Mouse (Mus musculus): ENCODE results near the gene Aldh3b1. TPM values are rescaled to one million over a fixed set of nuclear protein-coding genes. Genes with fewer than 3 reads are reported as not detected.
A peak's percentile ranks its signal among the peaks of the same experiment; 100 is the strongest.

Aldh3b1 gene
- polyA plus RNA-seq, 2 experiments from 2014 or later: 0.85 TPM; not detected in 1

- ATAC-seq: no peak
Observed at GRCm38 (mm10) chr19:3910206-3910605, 19.4 kb downstream of the Aldh3b1 start.

GRCm38 (mm10) chr19:3907876-3908660 is 21.5 kb downstream of the Aldh3b1 start:
- no peak for ATAC-seq

GRCm38 (mm10) chr19:3906795-3907786 is 22.5 kb downstream of the Aldh3b1 start, which contains the start of gene Tcirg1:
TSS of gene Tcirg1 (minus strand) at chr19:3907133.
- peak; percentile 70 for ATAC-seq

GRCm38 (mm10) chr19:3906326-3906725 is 23.3 kb downstream of the Aldh3b1 start:
- peak; percentile 48 for ATAC-seq

GRCm38 (mm10) chr19:3905261-3905969 is 24.2 kb downstream of the Aldh3b1 start:
- ATAC-seq: peak; percentile 17

- no peak for ATAC-seq
Observed at GRCm38 (mm10) chr19:3904363-3904675, 25.3 kb downstream of the Aldh3b1 start.

GRCm38 (mm10) chr19:3903648-3904362 is 25.8 kb downstream of the Aldh3b1 start:
- ATAC-seq: no peak

GRCm38 (mm10) chr19:3902966-3903365 is 26.6 kb downstream of the Aldh3b1 start:
- no peak for ATAC-seq

- ATAC-seq: no peak
Observed at GRCm38 (mm10) chr19:3899618-3900017, 30.0 kb downstream of the Aldh3b1 start.

- no peak for ATAC-seq
Observed at GRCm38 (mm10) chr19:3898952-3899351, 30.7 kb downstream of the Aldh3b1 start.

- ATAC-seq: no peak
Observed at GRCm38 (mm10) chr19:3897557-3897956, 32.1 kb downstream of the Aldh3b1 start.

GRCm38 (mm10) chr19:3896208-3896607 is 33.4 kb downstream of the Aldh3b1 start:
- no peak for ATAC-seq

- no peak for ATAC-seq
Observed at GRCm38 (mm10) chr19:3895171-3895631, 34.4 kb downstream of the Aldh3b1 start.

GRCm38 (mm10) chr19:3894294-3894693 is 35.3 kb downstream of the Aldh3b1 start:
- no peak for ATAC-seq

GRCm38 (mm10) chr19:3893545-3894116 is 36.0 kb downstream of the Aldh3b1 start:
- ATAC-seq: no peak

GRCm38 (mm10) chr19:3890181-3890580 is 39.4 kb downstream of the Aldh3b1 start:
- no peak for ATAC-seq

- no peak for ATAC-seq
Observed at GRCm38 (mm10) chr19:3889096-3889495, 40.5 kb downstream of the Aldh3b1 start.

GRCm38 (mm10) chr19:3884325-3884990 is 45.1 kb downstream of the Aldh3b1 start:
- ATAC-seq: no peak

GRCm38 (mm10) chr19:3882214-3882613 is 47.4 kb downstream of the Aldh3b1 start:
- no peak for ATAC-seq

- ATAC-seq: no peak
Observed at GRCm38 (mm10) chr19:3880054-3880848, 49.4 kb downstream of the Aldh3b1 start.

Data from CD4-positive, CD25-positive, alpha-beta regulatory T cell, adult 4 months (primary cell).